Mouse (Mus musculus) adipocyte (in vitro differentiated cells): ENCODE measurements at regions not wholly inside any gene's neighbourhood (a gene's known extent, or its start where the extent isn't known, plus 50 kb on each side); places are given as distances from the start of the nearest gene placed in this dataset.

Source experiments
- DNase-seq: peaks from one replicate; pipeline ENCODE4 v3.0.0-alpha.2; 2016; ENCODE audit warnings: low spot score

DNA sequence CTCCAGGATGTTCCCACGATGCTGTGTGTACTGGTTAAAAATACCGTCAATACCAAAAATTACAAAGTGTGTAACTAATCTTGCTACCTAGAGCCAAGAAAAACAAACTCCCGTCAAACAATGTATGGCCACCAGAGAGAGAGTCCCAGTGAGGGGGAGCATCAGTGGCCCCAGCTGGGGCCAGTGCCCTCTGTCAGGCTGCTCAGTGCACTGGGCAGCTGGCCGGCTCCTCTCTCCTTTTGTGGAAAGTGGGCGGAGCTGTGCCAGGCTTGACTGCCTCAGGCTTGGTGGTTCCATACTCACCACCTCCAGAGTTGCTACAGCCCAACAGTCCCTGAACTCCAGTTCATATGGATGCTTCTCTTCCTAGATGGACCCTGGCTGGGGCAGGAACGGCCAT lies 53.8 kb upstream of the Sept5 start:
- peak; percentile 57 for DNase-seq

DNA sequence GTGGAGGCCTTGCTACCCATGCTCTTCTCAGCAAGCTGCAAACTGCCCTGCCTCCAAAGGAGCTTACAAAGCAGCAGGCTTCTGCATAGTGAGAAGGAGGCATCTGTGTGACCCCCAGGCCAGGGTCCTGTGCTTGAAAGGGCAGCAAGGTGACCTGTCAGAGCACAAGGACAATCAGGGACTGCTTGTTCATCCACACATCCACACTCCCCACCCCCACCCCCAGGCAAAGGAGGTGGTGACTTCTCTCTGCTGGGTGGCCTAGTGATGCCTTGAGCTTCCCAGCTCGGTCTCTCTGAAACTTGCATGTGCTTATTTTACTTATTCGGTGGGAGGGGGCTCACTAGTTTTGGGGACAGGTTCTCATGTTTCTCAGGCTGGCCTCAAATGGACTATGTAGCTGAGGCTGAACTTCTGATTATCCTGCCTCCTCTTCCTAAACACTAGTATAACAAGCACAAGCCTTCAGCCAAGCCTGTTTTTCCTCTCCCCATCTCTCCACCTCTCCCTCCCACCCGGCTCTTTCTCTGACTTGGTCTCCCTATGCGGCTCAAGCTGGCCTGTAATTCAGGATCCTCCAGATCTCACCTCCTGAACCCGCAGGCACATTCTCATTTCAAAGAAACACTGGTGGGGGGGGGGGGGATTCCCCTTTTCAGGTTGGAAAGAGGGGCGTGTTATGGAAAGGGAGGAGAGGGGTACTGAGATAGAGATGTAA lies 56.4 kb upstream of the Sept5 start:
- no peak for DNase-seq

GRCm38 (mm10) chr16:18686916-18687315 lies 57.2 kb upstream of the Sept5 start:
- peak; percentile 99 for DNase-seq

GRCm38 (mm10) chr16:18687367-18687766 lies 57.6 kb upstream of the Sept5 start:
- DNase-seq = peak; percentile 95

DNA sequence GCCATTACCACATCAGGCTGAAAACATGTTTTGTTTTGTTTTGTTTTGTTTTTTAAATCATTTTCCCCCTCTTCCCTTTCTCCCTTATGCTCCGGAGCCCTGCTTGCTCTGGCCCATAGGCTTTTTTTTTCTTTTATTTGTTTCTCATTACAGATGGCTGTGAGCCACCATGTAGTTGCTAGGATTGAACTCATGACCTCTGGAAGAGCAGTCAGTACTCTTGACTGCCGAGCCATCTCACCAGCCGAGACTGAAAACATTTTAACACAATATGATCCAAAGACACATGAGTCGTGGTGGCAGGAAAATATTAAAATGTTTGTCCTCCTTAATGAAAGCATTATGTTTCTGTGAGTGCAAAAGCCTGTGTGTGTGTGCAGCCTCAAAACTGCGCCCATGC lies 65.8 kb upstream of the Sept5 start:
- DNase-seq = peak; percentile 81

GRCm38 (mm10) chr16:18696074-18696819 lies 66.5 kb upstream of the Sept5 start:
- peak; percentile 93 for DNase-seq

DNA sequence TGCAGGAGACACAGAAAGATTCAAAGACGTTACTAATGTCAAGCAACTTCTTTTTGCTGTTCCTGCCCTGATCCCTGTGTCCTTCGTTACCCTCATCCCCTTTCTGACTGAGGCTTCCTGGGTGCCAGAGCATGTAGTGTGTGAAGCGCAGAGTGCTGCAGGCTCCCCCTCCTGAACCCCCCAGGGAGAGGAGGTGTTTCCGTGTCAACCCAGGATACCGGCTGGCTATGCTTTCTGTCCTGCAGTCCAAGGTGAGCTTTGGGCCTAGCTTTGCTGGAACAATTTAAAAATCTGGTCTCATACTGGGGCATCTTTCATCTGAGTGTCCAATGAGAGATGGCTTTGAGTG lies 67.0 kb upstream of the Sept5 start:
- no peak for DNase-seq

DNA sequence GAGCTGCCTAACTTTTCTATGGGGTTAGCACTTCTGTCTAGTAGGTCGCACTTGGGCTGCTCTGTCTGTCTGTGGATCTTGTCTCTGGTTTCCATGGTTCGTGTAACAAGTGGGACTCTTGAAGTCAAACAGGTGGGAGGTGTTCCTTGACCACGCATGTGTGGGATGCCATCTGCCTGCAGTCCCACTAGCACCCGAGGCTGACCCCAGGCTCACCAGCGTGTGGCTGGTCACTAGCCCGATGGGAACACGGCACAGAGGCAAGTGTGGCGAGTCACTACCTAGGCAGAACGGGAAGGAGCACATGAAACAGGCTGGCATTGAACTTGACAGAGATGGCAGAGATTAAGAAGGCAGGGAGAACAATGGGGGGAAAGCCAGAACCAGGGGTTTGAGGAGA lies 72.5 kb upstream of the Cldn5 start:
- no peak for DNase-seq

DNA sequence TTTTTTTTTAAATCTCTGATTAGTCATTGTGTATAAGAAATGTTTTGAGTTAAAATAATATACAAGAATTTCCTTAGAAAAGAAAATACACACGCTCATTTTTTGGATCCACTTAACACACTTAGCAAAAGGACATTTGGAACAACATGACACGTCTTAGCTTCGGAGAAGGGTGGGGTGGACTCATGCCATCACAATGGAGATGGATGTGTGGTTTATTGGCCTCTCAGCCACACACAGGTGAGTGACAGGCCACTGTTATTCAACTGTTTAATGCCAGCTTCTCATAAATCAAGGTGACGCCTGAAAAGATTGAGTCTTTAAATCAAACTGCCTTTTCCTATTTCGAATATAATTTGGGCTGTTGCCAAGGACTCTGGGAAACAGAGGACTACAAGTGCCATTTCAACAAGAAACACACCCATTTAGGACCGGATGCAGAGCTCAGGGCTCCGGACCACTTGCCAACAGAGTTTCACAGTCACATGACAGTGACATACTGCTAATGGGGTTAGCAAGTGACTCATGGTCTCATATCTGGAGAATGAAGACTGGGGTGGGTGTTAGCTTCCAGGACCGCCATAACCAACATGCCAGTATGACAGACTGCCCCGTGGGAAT lies 71.5 kb upstream of the Cldn5 start:
- peak; percentile 52 for DNase-seq

- no peak for DNase-seq
Observed at GRCm38 (mm10) chr16:18711637-18712125, 65.0 kb upstream of the Cldn5 start.

DNA sequence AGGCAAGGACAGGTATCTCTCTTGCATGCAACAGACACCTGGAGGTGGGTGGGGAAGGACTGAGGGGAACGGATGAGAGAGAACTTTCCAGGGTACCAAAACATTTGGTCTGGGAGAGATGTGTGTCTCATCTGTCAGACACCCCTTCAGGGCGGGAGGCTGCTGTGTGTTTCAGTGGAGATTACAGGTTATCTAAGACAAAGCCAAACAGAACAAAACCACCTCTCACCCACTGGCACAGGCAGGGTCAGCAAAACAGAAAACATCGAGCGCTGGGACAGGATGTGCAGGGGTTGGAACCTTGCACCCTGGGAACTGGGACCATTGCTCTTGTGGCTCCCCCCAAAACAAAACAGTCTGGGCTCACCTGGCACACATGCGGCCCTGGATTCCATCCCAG lies 63.6 kb upstream of the Cldn5 start:
- no peak for DNase-seq

DNA sequence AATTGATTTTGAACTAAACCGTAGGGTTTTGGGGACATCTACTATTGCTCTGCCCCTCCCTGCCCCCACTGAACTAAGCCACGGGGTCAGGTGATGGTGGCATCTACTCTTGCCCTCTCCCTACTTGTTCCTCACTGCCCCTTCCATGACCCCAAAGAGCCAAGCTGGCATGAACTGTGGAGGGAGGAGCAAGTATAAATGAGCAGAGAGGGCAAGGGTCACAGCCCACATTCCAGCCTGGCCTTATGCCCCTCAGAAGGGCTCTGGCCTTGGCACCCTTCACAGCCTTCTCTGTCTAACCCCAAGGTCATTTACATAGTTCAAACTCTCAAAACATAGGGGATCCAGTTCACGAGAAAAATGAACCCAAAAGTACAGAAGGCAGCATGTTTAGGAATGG lies 61.3 kb upstream of the Cldn5 start:
- no peak for DNase-seq

- DNase-seq = no peak
Observed at GRCm38 (mm10) chr16:18718040-18718439, 58.6 kb upstream of the Cldn5 start.

GRCm38 (mm10) chr16:18720433-18721233 lies 56.0 kb upstream of the Cldn5 start:
- DNase-seq = no peak

DNA sequence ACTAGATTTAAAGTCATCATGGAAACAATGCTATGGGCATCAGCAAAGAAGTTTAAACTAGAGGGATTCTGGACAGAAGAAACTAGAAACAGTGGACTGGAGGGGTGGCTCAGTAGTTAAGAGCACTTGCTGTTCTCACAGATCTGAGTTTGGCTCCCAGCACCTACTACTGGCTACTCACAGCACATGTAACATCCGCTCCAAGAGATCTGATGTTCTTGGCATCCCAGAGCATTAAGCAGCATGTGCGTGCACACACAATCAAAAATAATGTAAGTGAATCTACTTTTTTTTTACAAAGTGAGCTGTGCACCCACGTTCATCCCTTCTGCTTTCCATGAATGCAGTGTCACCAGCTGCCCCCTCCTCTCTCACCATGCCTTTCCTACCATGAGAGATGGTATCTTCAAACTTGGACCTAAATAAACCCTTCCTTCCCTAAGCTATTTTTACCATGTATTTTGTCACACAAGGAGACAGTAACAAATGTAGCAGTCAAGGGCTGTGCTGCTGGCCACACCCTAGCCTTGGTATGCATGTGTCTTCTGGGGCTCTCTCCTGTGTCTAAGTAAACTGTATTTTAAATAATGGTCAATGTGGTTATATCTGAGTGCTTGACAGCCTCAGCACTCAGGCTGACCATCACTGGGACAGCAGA lies 53.3 kb upstream of the Cldn5 start:
- DNase-seq = no peak

GRCm38 (mm10) chr16:18723874-18724273 lies 52.8 kb upstream of the Cldn5 start:
- DNase-seq = no peak

DNA sequence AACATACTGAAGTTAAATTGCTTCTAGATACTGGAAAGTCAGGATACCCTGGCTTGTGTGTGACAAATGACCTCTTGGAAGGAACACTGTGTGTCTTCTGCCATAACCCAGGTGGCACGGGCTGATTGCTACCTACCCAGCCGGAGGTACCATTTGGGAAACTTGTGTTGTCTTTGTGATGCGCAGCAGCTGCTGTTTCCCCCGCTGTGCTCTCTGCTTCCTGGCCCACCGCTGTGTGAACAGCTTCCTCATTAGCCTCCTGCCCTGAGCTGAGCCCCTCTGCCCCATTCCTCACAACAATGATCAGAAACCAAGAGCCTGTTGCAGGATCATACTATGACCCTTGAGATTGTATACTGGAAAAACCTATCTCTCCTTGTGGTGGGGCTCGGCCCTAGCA lies 51.9 kb upstream of the Cldn5 start:
- no peak for DNase-seq
